Mouse (Mus musculus) layer of hippocampus, adult 9-10 months (tissue): Measurements from ENCODE around the gene Ube2v1.
"Not testable (repeated sequence)": the region's sequence is repeated elsewhere in the genome, so short reads cannot be mapped to it uniquely, and the experiment has no call there.

Experiments
- DNase-seq: peaks from one replicate; pipeline ENCODE4 v3.0.0; 2022; ENCODE audit warnings: low spot score

The Ube2v1 gene

GRCm38 (mm10) chr2:167654911-167655600 is 23.2 kb upstream of the Ube2v1 start:
- no peak for DNase-seq

DNA sequence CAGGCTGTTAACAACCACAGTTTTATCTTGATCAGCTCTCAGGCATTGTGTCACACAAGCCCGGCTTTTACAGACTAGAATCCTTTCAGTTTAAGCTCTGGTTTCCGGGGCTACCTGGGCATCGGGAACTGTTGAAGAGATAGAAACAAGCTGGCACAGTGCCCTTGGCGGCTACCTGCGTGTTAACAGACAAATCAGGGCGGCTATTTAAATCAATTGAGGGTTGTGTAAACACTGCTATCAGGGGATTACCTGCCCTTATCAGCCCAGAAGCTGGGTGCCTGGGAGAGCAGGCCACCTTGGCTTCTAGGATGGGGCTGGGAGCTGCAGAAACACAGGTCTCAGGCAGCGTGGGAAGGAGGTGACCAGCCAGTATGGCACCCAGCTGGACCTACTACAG is 20.8 kb upstream of the Ube2v1 start:
- DNase-seq, result no peak

GRCm38 (mm10) chr2:167651622-167652021 is 19.7 kb upstream of the Ube2v1 start:
- no peak for DNase-seq

GRCm38 (mm10) chr2:167649290-167650032 is 17.6 kb upstream of the Ube2v1 start:
- DNase-seq, result no peak

- no peak for DNase-seq
These were observed 14.5 kb upstream of the Ube2v1 start for GRCm38 (mm10) chr2:167646411-167646810.

DNA sequence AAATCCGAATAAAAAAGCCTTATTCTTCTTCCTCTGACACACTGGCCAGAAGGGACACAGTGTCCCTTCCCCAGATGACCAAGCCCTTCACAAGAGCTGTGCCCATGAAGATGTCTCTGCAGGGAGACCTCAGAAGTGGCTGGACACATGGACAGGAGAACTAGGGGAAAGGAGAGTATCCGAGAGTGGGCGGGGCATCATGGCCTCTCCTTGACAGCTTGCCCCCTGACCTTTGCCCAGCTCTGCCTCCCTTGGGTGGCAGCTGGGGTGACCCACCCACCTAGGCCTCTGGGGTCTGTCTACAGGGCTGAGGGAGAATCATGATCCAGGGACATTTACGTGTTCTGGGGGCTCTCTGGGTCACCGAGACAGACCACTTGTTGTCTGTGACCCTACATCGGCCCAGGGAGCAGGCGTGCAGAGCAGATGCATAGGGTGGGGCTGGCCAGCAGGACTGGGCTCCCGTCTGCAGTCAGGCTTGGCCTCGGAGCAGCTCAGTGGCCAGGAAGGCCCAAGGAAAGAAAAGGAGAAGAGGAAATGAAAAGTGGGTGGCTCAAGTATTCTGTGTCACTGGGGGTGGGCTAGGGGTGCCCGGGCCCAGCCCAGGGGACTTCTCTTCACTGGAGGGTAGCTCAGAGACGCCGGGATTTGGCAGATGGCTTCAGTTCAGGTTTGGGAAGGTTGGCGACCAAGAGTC is 11.6 kb upstream of the Ube2v1 start:
- DNase-seq, result not testable (repeated sequence)

- DNase-seq, result no peak
These were observed 10.3 kb upstream of the Ube2v1 start for GRCm38 (mm10) chr2:167642164-167642563.

DNA sequence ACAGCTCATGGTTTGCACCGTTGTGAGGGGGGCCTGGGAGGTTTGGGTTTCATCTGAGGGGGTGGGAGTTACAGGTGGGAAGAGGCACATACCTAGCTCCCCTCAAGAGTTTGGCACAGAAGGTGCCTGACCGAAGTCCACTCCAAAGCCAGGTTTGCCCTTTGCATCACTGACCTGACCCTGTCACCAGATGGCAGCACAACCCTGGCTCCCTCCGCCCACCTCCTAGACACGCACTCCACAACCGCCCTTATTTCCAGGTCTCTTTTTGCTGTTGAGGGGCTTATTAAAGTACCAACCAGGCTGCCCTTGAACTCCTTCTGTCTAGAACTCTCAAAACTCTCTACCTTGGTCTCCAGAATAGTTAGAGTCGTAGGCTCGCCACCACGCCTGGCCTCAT is 9.4 kb upstream of the Ube2v1 start:
- DNase-seq, result no peak

DNA sequence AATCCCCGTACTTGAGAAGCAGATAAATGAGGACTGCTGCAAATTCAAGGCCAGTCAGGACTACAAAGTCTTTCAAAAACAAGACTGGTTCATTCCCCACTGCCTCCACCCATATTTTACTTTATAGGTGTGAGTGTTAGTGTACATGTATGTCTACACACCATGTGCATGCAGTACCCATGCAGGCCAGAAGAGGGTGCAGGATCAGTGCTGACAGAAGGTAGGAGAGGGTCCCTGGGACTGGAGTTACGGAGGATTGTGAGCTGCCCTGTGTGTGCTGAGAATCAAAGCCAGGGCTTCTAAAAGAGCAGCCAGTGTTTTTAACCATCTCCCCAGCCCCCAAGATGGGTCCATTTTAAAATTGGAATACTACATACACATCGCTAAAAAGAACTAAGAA is 8.4 kb upstream of the Ube2v1 start:
- DNase-seq, result no peak

- no peak for DNase-seq
These were observed 3.1 kb upstream of the Ube2v1 start for GRCm38 (mm10) chr2:167634865-167635512.

- peak; percentile 97 for DNase-seq
These were observed 2.5 kb upstream of the Ube2v1 start for GRCm38 (mm10) chr2:167634338-167634770.

DNA sequence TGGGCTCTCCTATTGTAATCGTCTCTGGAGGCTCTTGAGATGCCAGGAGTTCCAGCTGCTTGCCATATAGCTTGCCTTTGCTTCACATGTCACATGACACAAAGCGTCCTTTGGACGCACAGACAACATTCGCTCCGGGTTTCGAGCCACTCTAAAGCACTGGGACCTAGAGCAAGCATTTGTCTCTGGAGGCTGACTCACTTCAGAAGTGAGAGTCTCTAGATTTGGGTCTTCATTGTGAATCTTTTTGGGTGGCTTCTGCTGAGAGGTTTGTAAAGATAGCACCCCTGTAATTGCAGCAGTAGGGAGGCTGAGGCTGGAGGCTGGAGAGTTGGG is 1.6 kb upstream of the Ube2v1 start:
- DNase-seq, result no peak

DNA sequence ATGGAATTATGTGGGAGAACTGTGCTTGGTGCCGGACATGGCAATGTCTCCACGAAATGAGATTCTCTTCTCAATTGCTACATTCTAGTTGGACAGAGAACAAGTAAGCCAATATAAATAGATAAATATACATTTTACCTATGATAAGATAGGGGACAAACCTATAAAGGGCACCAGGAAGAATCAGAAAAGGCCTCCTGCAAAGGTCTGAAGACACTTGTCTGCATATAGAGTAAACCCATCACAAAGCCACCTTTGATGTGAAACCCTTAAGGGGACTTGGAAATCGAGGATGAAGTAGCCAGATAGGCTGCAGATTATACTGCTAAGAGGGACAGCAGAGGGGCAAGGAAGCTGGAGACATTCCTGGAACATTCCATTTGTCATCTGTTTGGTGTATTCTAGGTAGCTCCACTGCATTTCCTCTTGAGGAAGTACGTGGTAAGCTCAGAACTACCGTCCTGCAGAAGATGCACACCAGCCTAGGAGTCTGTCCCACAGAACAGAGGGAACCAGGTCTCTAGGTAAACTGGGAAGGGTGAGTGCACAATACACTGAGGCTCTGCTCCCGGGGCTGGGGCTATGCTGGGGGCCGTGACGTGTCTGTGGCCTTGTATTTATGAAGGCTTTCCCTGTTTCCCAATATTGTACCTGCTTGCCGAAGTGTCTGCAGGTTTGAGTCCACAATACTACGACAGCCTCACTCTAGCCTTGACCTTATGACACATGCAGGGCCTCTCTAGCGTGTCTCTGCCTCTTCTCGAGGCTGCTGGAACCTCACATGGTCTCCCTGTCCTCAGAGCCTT is 1.0 kb upstream of the Ube2v1 start:
- DNase-seq, result no peak

DNA sequence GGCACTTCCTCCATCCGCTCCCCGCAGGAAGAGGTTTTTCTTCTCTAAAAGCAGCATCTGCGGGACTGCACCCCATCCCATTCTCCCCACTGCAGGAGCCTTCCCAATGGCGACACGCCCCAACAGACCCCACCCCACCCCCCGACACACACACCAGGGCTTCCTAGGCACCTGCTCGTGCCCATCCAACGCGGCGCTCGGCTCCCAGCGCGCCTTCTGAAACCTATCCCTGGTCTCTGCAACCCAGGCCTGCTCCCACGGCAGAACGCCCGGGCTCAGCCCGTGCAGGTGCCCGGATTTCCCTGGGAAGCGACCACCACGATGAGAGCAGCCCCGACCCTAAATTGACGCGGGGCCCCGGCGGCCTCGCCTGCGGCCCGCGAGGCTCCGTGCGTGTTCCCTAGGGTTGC is 709 bp downstream of the Ube2v1 start:
- no peak for DNase-seq

GRCm38 (mm10) chr2:167630421-167630820 is 1.5 kb downstream of the Ube2v1 start:
- DNase-seq, result no peak

DNA sequence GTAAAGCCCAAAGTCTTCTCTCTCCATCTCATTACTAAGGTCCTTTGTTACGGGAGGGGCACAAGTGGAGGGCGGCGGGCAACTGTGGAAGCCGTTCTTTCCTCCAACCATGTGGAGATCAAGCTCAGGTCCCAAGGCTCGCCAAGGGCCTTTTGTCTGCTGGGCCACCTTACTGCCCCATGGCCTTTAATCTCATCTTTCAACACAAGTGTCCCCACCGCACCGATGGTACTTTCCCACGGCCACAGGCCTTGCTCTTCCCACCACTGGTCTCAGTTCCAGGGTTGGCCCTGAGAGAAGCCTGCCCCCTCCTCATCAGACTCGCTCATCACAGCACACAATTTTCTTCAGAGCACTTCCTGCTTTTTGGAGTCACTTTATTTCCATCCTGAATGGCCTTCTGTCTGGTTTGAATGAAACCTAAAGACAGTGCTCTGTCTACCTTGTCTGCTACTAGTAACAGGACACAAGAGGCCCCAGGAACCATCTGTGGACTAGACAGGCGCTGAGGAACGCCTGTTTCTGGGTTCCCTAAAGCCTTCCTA is 2.2 kb downstream of the Ube2v1 start:
- no peak for DNase-seq

- DNase-seq, result no peak
These were observed 3.0 kb downstream of the Ube2v1 start for GRCm38 (mm10) chr2:167628872-167629271.

GRCm38 (mm10) chr2:167627019-167627418 is 4.9 kb downstream of the Ube2v1 start:
- no peak for DNase-seq

DNA sequence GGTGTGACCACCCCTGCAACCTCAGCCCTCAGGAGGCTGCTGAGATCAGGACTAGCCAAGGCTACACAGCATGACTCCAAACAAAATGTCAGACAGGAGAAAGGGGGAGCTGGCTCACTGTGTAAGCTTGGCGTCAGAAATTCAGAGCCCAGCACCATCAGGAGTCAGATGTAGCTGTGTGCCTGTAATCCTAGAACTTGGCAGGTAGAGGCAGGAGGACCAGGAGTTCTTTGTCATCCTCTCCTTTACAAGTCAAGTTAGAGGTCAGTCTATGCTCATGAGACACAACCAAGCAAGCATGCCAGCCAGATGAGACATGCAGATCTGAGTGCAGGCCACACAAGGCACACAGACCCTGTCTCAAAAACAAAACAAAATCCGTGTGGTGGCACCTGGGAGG is 6.2 kb downstream of the Ube2v1 start:
- DNase-seq, result no peak

DNA sequence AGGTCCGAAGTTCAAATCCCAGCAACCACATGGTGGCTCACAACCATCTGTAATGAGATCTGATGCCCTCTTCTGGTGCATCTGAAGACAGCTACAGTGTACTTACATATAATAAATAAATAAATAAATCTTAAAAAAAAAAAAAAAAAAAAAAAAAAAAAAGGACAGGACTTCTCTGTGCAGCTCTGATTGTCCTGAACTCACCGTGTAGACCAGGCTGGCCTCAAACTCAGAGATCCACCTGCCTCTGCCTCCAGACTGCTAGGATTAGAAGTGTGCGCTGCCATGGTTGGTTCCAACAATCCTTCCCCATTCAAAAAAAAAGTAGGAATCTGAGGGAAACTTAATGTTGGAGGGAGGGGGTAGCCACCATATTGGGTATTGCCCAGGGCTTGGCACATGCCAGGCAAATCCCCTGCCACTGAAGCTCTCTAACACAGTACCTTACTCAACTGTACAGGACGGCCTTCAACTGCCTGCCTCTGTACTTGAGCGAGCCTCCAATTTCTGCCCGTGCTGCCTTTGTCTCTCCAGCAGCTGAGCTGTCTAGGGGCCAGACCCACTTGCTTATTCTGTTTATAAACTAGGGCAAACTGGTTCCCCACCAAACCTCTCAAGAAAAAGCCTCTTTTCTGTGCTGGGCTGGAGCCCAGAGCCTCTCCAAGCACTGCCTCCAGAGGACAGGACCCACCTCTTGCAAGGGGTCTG is 7.4 kb downstream of the Ube2v1 start:
- no peak for DNase-seq

GRCm38 (mm10) chr2:167622965-167623364 is 8.9 kb downstream of the Ube2v1 start:
- no peak for DNase-seq
